Mouse (Mus musculus): ENCODE measurements at regions not wholly inside any gene's neighbourhood (a gene's known extent, or its start where the extent isn't known, plus 50 kb on each side); places are given as distances from the start of the nearest gene placed in this dataset.

- 77% methylated on average over 5 of the region's 5 CpGs for WGBS
- Histone ChIP-seq H3K27ac (no peak overlapping the region), H3K4me3 (no peak overlapping the region), H3K9me3 (no peaks in the 10 kb centered on the region), H3K4me1 (peaks cover 34% of the 10 kb centered on the region), H3K36me3 (no peaks in the 10 kb centered on the region), H3K9ac (no peak overlapping the region), H3K4me2 (replicated peaks) (no peak overlapping the region), H3K27me3 (0 out of 2 replicates have a peak, but pooled peaks cover 5% of the 10 kb centered on the region)
- no peak for ATAC-seq (ENCODE audit: low FRiP score, low read depth)
Measured at GRCm38 (mm10) chr2:131403543-131404217, 51.0 kb upstream of the Rnf24 start.

Data from limb, embryonic 13.5 days (tissue).